Mouse (Mus musculus) embryonic facial prominence, embryonic 10.5 days (tissue): Measurements from ENCODE around the gene Gm20441. TPM values are rescaled to one million over a fixed set of nuclear protein-coding genes. Genes with fewer than 3 reads are reported as not detected.
A peak's percentile ranks its signal among the peaks of the same experiment; 100 is the strongest.
"Not testable (repeated sequence)": the region's sequence is repeated elsewhere in the genome, so short reads cannot be mapped to it uniquely, and the experiment has no call there.

Source experiments
- DNase-seq: peaks from one replicate; pipeline ENCODE4 v3.0.0-alpha.2; 2017; ENCODE audit warnings: low spot score
- H3K27ac ChIP-seq: fragments of 300-500 bp; sonication (generic); replicated peaks from 2 replicates; pipeline ENCODE4 v1.5.1; 2016; ENCODE audit warnings: mild to moderate bottlenecking
- H3K27me3 ChIP-seq: fragments of 300-500 bp; sonication (generic); replicated peaks from 2 replicates; pipeline ENCODE4 v1.6.1; 2016; ENCODE audit warnings: low read depth, mild to moderate bottlenecking; ENCODE audit not compliant: poor library complexity, severe bottlenecking
- H3K36me3 ChIP-seq: fragments of 300-500 bp; sonication (generic); replicated peaks from 2 replicates; pipeline ENCODE4 v1.6.1; 2016; ENCODE audit warnings: mild to moderate bottlenecking, moderate library complexity
- H3K4me1 ChIP-seq: fragments of 300-500 bp; sonication (generic); 2 replicates; pipeline ENCODE4 v1.6.1; 2016
- H3K4me3 ChIP-seq: fragments of 300-500 bp; sonication (generic); 2 replicates; pipeline ENCODE4 v1.5.1; 2016; ENCODE audit warnings: mild to moderate bottlenecking, moderate library complexity
- H3K9me3 ChIP-seq: fragments of 300-500 bp; sonication (generic); 2 replicates; pipeline ENCODE4 v1.6.1; 2016; ENCODE audit warnings: mild to moderate bottlenecking
- WGBS: fragments of 180-500 bp; shearing (Covaris S2); methylation state at CpG from one replicate; pipeline ENCODE4 v1.1.7; 2016; 5-methylcytosine and 5-hydroxymethylcytosine counted together
- polyA plus RNA-seq: library from polyadenylated mRNA; unstranded; fragments of >200 nt; fragmentation: Nextera tagmentation; extraction: Ambion mirVana; gene quantifications from 2 replicates; pipeline ENCODE4 v1.2.1, GENCODE M21; 2016

Gm20441 gene
- polyA plus RNA-seq, 1 experiment from 2014 or later, result not detected

- Histone ChIP-seq H3K4me1 (peaks cover 12% of the 10 kb centered on the region), H3K9me3 (no peaks in the 10 kb centered on the region), H3K27ac (no peak overlapping the region), H3K27me3 (peaks cover 6% of the 10 kb centered on the region), H3K4me3 (no peak overlapping the region), H3K36me3 (no peaks in the 10 kb centered on the region)
- DNase-seq, result no peak
- WGBS, result 91% methylated on average over 5 of the region's 5 CpGs
These were observed 6.7 kb downstream of the Gm20441 start for GRCm38 (mm10) chr10:75774102-75774501.

- H3K36me3 ChIP-seq, result no peaks in the 10 kb centered on the region
These were observed 7.7 kb downstream of the Gm20441 start, which contains the start of gene Ddt for GRCm38 (mm10) chr10:75772795-75773664. Gene Ddt (minus strand): TSS chr10:75773414.

GRCm38 (mm10) chr10:75767756-75768155 is 13.0 kb downstream of the Gm20441 start:
- not testable (repeated sequence) for H3K27me3 ChIP-seq, H3K9me3 ChIP-seq, DNase-seq, H3K27ac ChIP-seq, H3K4me3 ChIP-seq, H3K36me3 ChIP-seq
- 35% methylated on average over 5 of the region's 5 CpGs for WGBS
- H3K4me1 ChIP-seq, result peaks cover 26% of the 10 kb centered on the region

More at GRCm38 (mm10) chr10:75772795-75773664, 7.7 kb downstream of the Gm20441 start, which contains the start of gene Ddt:
- DNase-seq, result peak; percentile 97
- peak within 1 kb of the TSS; percentile 72 for H3K4me3 ChIP-seq
- peaks cover 12% of the 10 kb centered on the region for H3K4me1 ChIP-seq
- no peaks in the 10 kb centered on the region for H3K9me3 ChIP-seq
- peak within 1 kb of the TSS; percentile 75 for H3K27ac ChIP-seq
- under 1% methylated on average over 47 of the region's 47 CpGs for WGBS
- H3K27me3 ChIP-seq, result no peaks in the 10 kb centered on the region; the same call in 1 of the 2 replicates

GRCm38 (mm10) chr10:75766856-75767255 is 13.9 kb downstream of the Gm20441 start:
- WGBS, result 86% methylated on average over 6 of the region's 6 CpGs
- Histone ChIP-seq H3K27ac (no peak overlapping the region), H3K36me3 (peaks cover 6% of the 10 kb centered on the region), H3K27me3 (no peaks in the 10 kb centered on the region), H3K4me3 (no peak overlapping the region), H3K4me1 (peaks cover 21% of the 10 kb centered on the region), H3K9me3 (no peaks in the 10 kb centered on the region)
- no peak for DNase-seq

GRCm38 (mm10) chr10:75764519-75765473 is 16.0 kb downstream of the Gm20441 start:
- peaks cover 26% of the 10 kb centered on the region for H3K36me3 ChIP-seq
- no peaks in the 10 kb centered on the region for H3K9me3 ChIP-seq
- H3K27ac ChIP-seq, result peak overlapping the region; percentile 84
- no peaks in the 10 kb centered on the region for H3K27me3 ChIP-seq
- WGBS, result 1% methylated on average over 27 of the region's 27 CpGs
- peak; percentile 82 for DNase-seq
- H3K4me3 ChIP-seq, result peak overlapping the region; percentile 84
- peaks cover 21% of the 10 kb centered on the region for H3K4me1 ChIP-seq

GRCm38 (mm10) chr10:75763682-75764518 is 16.9 kb downstream of the Gm20441 start, which contains the start of gene Cabin1:
Gene Cabin1 (minus strand): TSS chr10:75764341.
- no peaks in the 10 kb centered on the region for H3K9me3 ChIP-seq
- under 1% methylated on average over 61 of the region's 61 CpGs for WGBS
- H3K4me1 ChIP-seq, result peaks cover 21% of the 10 kb centered on the region
- peak; percentile 98 for DNase-seq
- no peaks in the 10 kb centered on the region for H3K27me3 ChIP-seq
- H3K36me3 ChIP-seq, result peaks cover 35% of the 10 kb centered on the region
- peak within 1 kb of the TSS; percentile 84 for H3K27ac ChIP-seq
- peak within 1 kb of the TSS; percentile 84 for H3K4me3 ChIP-seq

GRCm38 (mm10) chr10:75762413-75762812 is 18.3 kb downstream of the Gm20441 start:
- no peak for DNase-seq
- Histone ChIP-seq H3K4me3 (peak overlapping the region; percentile 84; the same call in 1 of the 2 replicates), H3K27me3 (no peaks in the 10 kb centered on the region), H3K9me3 (no peaks in the 10 kb centered on the region), H3K4me1 (peaks cover 21% of the 10 kb centered on the region), H3K36me3 (peaks cover 50% of the 10 kb centered on the region), H3K27ac (no peak overlapping the region)
- WGBS, result 96% methylated on average over 3 of the region's 3 CpGs

- no peaks in the 10 kb centered on the region for H3K27me3 ChIP-seq
- 93% methylated on average over 3 of the region's 3 CpGs for WGBS
- H3K4me1 ChIP-seq, result peaks cover 21% of the 10 kb centered on the region
- H3K27ac ChIP-seq, result no peak overlapping the region
- H3K4me3 ChIP-seq, result no peak overlapping the region
- DNase-seq, result no peak
- H3K9me3 ChIP-seq, result no peaks in the 10 kb centered on the region
- H3K36me3 ChIP-seq, result peaks cover 64% of the 10 kb centered on the region
These were observed 20.4 kb downstream of the Gm20441 start for GRCm38 (mm10) chr10:75760311-75760710.

- H3K27me3 ChIP-seq, result no peaks in the 10 kb centered on the region
- no peak overlapping the region for H3K27ac ChIP-seq
- H3K9me3 ChIP-seq, result no peaks in the 10 kb centered on the region
- peaks cover 92% of the 10 kb centered on the region for H3K36me3 ChIP-seq
- no peak for DNase-seq
- H3K4me1 ChIP-seq, result no peaks in the 10 kb centered on the region
- H3K4me3 ChIP-seq, result no peak overlapping the region
- WGBS, result 94% methylated on average over 11 of the region's 11 CpGs
These were observed 24.0 kb downstream of the Gm20441 start for GRCm38 (mm10) chr10:75756719-75757118.

- 50% methylated on average over 3 of the region's 3 CpGs for WGBS
- no peaks in the 10 kb centered on the region for H3K27me3 ChIP-seq
- no peak overlapping the region for H3K4me3 ChIP-seq
- H3K9me3 ChIP-seq, result no peaks in the 10 kb centered on the region
- no peak overlapping the region for H3K27ac ChIP-seq
- no peaks in the 10 kb centered on the region for H3K4me1 ChIP-seq
- peaks cover 99% of the 10 kb centered on the region for H3K36me3 ChIP-seq
- peak; percentile 77 for DNase-seq
These were observed 36.7 kb downstream of the Gm20441 start for GRCm38 (mm10) chr10:75744017-75744416.

- Histone ChIP-seq H3K27me3 (no peaks in the 10 kb centered on the region), H3K9me3 (no peaks in the 10 kb centered on the region), H3K36me3 (peaks cover 99% of the 10 kb centered on the region), H3K4me1 (no peaks in the 10 kb centered on the region), H3K4me3 (no peak overlapping the region), H3K27ac (no peak overlapping the region)
- DNase-seq, result no peak
- WGBS, result 94% methylated on average over 12 of the region's 12 CpGs
These were observed 37.4 kb downstream of the Gm20441 start for GRCm38 (mm10) chr10:75743369-75743768.
